In genomic region chr7:141317619-141318132, GRCm38 (mm10) we compare ENCODE assay signal across 24 mouse cellular contexts. TPM values are rescaled to one million over a fixed set of nuclear protein-coding genes. Genes with fewer than 3 reads are reported as not detected.
"Had no signal": no experiment of that assay in that cellular context is flagged by ENCODE, and none has a peak within 500 bp of the region (broad histone marks: within the 10 kb centered on the region; RNA-seq: fewer than 3 reads in every experiment).

No protein-coding gene starts in this region.

- H3K9me3 ChIP-seq: kidney, embryonic 15.5 days; limb, embryonic 10.5 days; limb, embryonic 13.5 days; megakaryocyte, embryonic 14.5 days; midbrain, embryonic 10.5 days; midbrain, embryonic 13.5 days; neural tube, embryonic 13.5 days had no signal

- H3K4me3 ChIP-seq: kidney, embryonic 15.5 days; limb, embryonic 10.5 days; limb, embryonic 13.5 days; megakaryocyte, embryonic 14.5 days; midbrain, embryonic 10.5 days; midbrain, embryonic 13.5 days; myocyte; neural tube, embryonic 13.5 days had no signal

- H3K27ac ChIP-seq: kidney, embryonic 15.5 days; limb, embryonic 10.5 days; limb, embryonic 13.5 days; liver, embryonic 14.5 days; midbrain, embryonic 10.5 days; midbrain, embryonic 13.5 days; neural tube, embryonic 13.5 days had no signal

- H3K27me3 ChIP-seq: kidney, embryonic 15.5 days; limb, embryonic 13.5 days; megakaryocyte, embryonic 14.5 days; midbrain, embryonic 13.5 days; neural tube, embryonic 13.5 days had no signal

- H3K9ac ChIP-seq: kidney, embryonic 15.5 days; limb, embryonic 13.5 days; liver, embryonic 14.5 days; liver, postnatal 0 days; lung, embryonic 14.5 days; midbrain, embryonic 13.5 days; neural tube, embryonic 13.5 days had no signal

- H3K4me1 ChIP-seq: kidney, embryonic 15.5 days; limb, embryonic 10.5 days; limb, embryonic 13.5 days; midbrain, embryonic 10.5 days; midbrain, embryonic 13.5 days; neural tube, embryonic 13.5 days had no signal

- ATAC-seq: hindbrain, embryonic 16.5 days; liver, postnatal 0 days; lung, postnatal 0 days; midbrain, embryonic 13.5 days; midbrain, embryonic 16.5 days had no signal

- DNase-seq: liver; liver, postnatal 0 days; lung, embryonic 14.5 days; lung, postnatal 36 days; retina, postnatal 1 day; right cerebral cortex, postnatal 25 days; thymus, postnatal 25 days had no signal

- H3K4me2 ChIP-seq: kidney, embryonic 15.5 days; limb, embryonic 13.5 days; lung, embryonic 14.5 days; midbrain, embryonic 13.5 days; neural tube, embryonic 13.5 days had no signal

RNA-seq across cellular contexts. Expression of gene Eps8l2, which starts 21.0 kb away (rescaled TPM):
- total RNA-seq: monocyte, adult 5-6 weeks had no signal

RNA-seq across cellular contexts. Expression of gene Drd4, which starts 25.9 kb away (rescaled TPM):
- total RNA-seq: layer of hippocampus, adult 18-20 months; monocyte, adult 5-6 weeks; neutrophil, adult 5-6 weeks had no signal
- polyA plus RNA-seq: liver, embryonic 14.5 days; liver, postnatal 0 days; myocyte had no signal

RNA-seq across cellular contexts. Expression of gene Sct, which starts 38.7 kb away (rescaled TPM):
- total RNA-seq: layer of hippocampus, adult 18-20 months; layer of hippocampus, postnatal 14 days; left cerebral cortex, postnatal 25 days; monocyte, adult 5-6 weeks; neutrophil, adult 5-6 weeks had no signal
- polyA plus RNA-seq: liver, postnatal 0 days had no signal
